Mouse (Mus musculus) frontal cortex, postnatal 25 days (tissue): ENCODE results near the gene Epb41l1.
"Not testable (repeated sequence)": the region's sequence is repeated elsewhere in the genome, so short reads cannot be mapped to it uniquely, and the experiment has no call there.

ENCODE experiments used
- DNase-seq, 2 experiments: peaks; one replicate each; pipeline ENCODE4 v3.0.0; 2022; ENCODE audit warnings: low spot score in 2 of 2

Gene Epb41l1

GRCm38 (mm10) chr2:156420694-156421380 is at the start of gene Epb41l1:
TSS of gene Epb41l1 (plus strand) at chr2:156420909.
- no peak for DNase-seq

DNA sequence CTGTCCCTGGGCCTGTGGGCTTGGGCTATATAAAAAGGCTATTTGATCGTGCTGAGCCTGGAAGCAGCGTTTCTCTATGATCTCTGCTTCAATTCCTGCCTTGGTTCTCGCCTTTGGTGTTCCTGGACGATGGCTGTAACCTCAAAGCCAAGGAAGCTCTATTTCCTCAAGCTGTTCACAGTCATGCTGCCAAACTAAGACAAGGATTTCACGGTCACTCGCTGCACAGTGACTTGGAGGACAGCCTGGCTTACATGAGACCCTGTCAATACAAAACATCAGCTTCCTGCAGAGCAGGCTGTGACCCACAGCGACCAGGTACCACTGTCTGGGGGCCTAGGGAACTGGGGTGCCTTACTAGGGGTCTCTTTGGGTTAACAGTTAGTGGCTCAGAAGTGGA is 43.8 kb upstream of the Epb41l1 start:
- DNase-seq, result no peak

DNA sequence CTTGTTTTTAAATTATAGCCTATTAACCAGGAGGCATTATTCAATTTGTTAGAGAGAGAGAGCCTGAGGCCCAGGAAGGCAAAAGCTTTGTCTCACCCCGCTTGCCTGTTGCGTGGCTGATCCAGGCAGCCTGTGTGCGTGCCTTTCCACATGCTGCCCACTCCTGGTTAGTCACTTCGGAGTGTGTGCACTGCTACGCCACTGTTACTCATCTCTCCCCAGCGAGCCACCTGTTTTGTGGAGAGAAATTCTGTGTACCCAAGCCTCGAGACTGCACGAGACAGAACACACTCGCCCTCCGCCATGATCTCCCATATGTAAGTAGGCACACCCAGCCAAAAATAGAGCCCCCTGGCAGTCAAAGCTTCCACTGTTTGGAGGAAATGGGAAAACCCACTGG is 40.8 kb upstream of the Epb41l1 start:
- peak in 1 of 2 experiments; percentile 41 for DNase-seq

DNA sequence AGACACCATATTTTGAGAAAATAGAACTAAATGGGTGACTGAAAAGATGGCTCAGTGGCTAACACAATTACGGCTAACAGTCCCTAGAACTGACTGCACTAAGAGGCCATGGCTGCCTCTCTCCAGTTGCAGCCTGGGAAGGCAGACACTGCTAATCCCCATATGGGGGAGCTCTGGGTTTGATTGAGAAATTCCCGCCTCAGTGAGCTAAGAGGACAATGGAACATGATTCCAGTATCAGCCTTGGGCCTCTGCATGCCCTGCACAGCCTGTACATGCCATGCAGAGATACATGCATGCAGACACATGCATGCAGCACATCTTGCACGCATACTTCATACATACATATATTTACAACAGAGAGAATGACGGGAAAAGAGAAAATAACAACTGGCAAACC is 39.4 kb upstream of the Epb41l1 start:
- DNase-seq, result no peak

GRCm38 (mm10) chr2:156392461-156393154 is 28.1 kb upstream of the Epb41l1 start:
- peak; percentile 44 to 61 for DNase-seq

DNA sequence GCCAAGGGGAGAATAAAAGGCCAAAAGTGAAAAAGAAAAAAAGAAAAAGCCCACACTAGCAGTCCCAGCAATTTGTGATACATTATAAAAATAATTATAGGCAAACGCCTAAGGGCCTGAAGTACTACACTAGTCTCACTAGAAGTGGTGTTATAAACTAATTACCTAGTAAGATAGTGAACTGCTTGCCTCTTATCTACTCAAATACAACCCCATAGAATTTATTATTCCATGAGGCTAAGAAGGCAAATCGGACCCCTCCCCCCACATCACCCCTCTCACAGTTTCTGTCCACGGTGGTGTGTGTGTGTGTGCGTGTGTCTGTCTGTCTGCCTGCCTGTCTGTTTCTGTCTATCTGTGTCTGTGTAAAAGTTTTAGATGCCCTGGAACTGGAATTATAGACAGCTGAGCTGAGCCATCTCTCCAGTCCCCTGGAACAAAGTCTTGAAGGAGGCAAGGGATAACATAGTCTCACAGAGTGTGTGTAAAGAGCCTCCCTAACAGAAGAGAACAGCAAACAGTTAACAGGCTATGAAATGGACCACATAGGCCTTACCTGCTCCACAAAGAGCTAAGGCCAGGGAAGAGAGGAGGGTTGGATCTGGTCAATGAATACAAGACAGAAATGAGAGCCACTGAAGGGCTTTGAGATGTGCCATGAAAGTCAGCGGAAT is 27.4 kb upstream of the Epb41l1 start:
- DNase-seq, result no peak

DNA sequence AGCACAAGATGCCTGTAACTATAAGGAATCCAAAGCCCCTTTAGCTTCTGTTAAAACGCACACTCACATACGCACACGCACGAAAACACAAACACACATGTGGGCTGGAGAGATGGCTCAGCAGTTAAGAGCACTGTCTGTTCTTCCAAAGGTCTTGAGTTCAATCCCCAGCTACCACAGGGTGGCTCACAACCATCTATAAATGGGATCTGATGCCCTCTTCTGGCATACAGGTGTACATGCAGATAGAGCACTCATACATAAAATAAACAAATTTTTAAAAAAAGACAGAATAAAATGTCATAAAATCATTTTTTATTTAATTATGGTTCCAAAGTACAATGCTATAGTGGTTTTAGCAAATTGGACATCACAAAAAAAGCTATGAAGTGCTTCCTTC is 26.4 kb upstream of the Epb41l1 start:
- no peak for DNase-seq

DNA sequence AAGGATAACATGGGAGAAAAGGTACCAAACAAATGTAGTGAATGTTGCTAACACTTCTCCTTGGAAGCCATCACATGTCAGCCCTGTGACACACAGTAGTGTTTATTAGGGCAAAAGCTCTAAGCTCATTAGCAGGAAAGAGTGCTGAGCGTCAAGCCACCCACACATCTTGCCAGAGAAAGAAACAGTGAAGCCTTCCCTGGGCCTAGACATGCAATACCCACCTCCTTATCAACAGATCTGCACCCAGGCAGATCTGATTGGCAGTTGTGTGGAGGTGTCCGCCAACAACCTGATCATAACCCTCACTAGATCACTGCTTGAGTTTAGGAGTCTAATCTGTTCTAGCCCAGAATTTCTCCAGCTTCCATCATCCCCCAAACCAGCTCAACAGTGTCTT is 24.6 kb upstream of the Epb41l1 start:
- no peak for DNase-seq

GRCm38 (mm10) chr2:156397988-156398387 is 22.7 kb upstream of the Epb41l1 start:
- no peak for DNase-seq

DNA sequence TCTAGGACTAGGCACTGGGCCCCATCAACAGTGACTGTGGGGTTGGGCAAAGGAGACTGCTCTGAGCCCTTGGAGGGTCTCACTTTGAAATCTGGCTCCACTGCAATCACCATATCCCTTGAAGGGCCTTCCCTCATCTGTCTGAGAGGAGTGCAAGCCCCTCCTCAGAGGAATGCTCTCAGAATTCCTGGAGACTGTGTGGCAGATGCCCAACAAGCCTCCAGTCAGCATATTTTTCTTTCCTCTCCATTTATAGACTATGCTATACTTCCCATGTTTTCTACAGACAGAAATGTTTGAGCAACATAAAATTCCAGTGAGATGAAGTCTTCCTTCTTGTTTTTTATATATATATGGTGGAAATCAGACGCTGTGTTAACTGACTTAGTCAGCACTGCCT is 21.2 kb upstream of the Epb41l1 start:
- DNase-seq, result no peak

GRCm38 (mm10) chr2:156401331-156401730 is 19.4 kb upstream of the Epb41l1 start:
- DNase-seq, result no peak

GRCm38 (mm10) chr2:156402036-156402435 is 18.7 kb upstream of the Epb41l1 start:
- DNase-seq, result no peak

GRCm38 (mm10) chr2:156406987-156407386 is 13.7 kb upstream of the Epb41l1 start:
- DNase-seq, result no peak

DNA sequence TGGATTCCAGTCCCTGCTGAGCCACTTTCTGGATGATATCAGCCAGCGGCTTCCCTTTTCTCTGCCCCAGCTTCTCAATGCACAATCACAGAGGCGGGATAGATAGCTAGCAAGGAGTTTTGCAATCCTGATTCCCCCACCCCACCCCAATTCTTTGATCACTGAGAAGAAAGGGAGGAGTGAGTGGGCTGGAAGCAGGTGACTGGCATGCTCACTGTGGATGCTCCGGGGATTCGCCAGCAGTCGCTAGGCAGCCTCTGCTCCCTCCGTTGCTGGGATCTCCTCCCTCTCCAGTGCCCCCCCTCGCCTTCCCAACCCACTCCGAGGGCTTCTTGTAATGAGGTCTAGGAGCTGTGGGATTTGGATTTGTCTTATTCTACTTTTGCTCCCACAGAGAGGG is 12.5 kb upstream of the Epb41l1 start:
- no peak for DNase-seq

GRCm38 (mm10) chr2:156411348-156411747 is 9.4 kb upstream of the Epb41l1 start:
- DNase-seq, result not testable (repeated sequence)

- DNase-seq, result no peak
These were observed 5.7 kb upstream of the Epb41l1 start for GRCm38 (mm10) chr2:156414996-156415395.

GRCm38 (mm10) chr2:156415674-156416073 is 5.0 kb upstream of the Epb41l1 start:
- no peak for DNase-seq

GRCm38 (mm10) chr2:156417194-156417593 is 3.5 kb upstream of the Epb41l1 start:
- DNase-seq, result no peak

DNA sequence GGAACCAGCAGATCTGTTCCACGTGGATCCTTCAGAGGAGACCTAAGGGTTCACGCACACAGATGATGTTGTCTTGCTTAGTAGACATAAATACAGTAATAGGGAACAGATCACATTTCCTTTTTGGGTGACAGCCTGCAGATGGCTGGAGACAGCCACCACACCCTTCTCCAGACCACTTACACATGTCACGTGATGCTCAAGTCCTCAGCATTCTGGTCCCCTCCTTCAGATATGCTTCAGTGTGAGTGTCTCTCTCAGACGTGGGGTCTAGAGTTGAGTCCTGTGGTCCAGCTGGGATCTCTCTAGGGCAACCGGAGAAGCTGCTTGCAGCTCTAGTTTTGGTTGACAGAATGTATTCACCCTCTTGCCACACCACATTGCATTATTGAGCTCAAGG is 2.2 kb upstream of the Epb41l1 start:
- DNase-seq, result no peak

- no peak for DNase-seq
These were observed 399 bp upstream of the Epb41l1 start for GRCm38 (mm10) chr2:156420327-156420693.

- DNase-seq, result no peak
These were observed 837 bp downstream of the Epb41l1 start for GRCm38 (mm10) chr2:156421381-156422110.

DNA sequence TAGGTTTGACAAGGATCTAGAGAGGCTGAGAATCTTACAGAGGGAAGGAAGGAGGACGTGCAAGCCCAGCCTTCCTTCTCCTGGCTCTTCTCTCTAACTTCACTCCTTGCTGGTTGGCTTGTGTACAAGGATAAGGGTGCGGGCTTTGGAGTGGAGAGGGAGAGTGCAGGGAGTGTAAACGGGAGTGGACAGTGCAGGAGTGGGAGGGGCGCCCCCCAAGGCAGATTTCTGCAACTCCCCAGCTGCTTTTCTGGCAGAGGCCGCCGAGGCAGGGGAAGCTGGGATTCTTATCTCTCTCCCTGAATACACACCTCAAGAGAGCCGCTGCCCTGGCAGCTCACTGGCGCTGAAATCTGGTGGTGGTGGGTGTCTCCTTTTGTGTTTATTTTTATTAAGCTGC is 1.9 kb downstream of the Epb41l1 start:
- no peak for DNase-seq
